Mouse (Mus musculus) thymus, adult 2 months (tissue): ENCODE data around the gene Cd200r1.

Source experiments
- CTCF ChIP-seq: fragments of 200-500 bp; IDR thresholded peaks from 2 replicates; pipeline ENCODE4 v1.5.1; 2012; ENCODE audit warnings: mild to moderate bottlenecking, control low read depth, low read length, moderate library complexity, borderline replicate concordance; ENCODE audit not compliant: control insufficient read depth, poor library complexity, insufficient read depth; ENCODE audit errors: extremely low read depth
- POLR2A ChIP-seq: fragments of 200-500 bp; IDR thresholded peaks from 2 replicates; pipeline ENCODE4 v1.6.1; 2012; ENCODE audit warnings: mild to moderate bottlenecking, low read length, control low read depth, moderate library complexity; ENCODE audit not compliant: control insufficient read depth, poor library complexity, insufficient read depth; ENCODE audit errors: extremely low read depth

GRCm38 (mm10) chr16:44719349-44719748 is 46.2 kb upstream of the Cd200r1 start:
- TF ChIP-seq POLR2A (no peak), CTCF (no peak)
